Mouse (Mus musculus) spleen, adult 2 months (tissue): Measurements from ENCODE around the gene Ldb3.

Experiments used
- CTCF ChIP-seq: fragments of 200-500 bp; IDR thresholded peaks from 2 replicates; pipeline ENCODE4 v1.5.1; 2011; ENCODE audit warnings: mild to moderate bottlenecking, inconsistent platforms; ENCODE audit not compliant: insufficient read depth, insufficient read length, insufficient replicate concordance; ENCODE audit errors: extremely low read depth
- POLR2A ChIP-seq: fragments of 200-500 bp; IDR thresholded peaks from 2 replicates; pipeline ENCODE4 v1.6.1; 2011; ENCODE audit warnings: low read depth, low read length, inconsistent platforms

DNA sequence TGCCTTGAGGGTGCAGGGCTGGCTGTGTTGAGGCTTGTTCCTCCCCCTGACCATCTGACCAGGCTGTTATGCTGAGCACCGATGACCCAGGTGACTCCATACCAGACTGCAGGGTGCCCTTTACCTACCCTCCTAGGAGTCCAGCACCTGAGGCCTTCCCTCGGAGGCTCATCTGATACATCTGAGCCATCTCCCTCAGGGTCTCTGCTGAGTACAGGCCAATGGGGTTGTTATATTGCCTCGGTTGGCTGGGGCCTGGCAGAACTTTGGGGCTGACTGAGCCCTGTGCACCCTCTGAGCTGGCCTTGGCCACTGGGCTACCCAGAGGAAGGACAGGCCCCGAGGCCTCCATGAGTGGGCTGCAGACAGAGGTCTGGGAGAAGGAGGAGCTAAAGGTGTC lies 11.6 kb downstream of the Ldb3 start:
- no peak for TF ChIP-seq POLR2A
- TF ChIP-seq CTCF: no peak
